Mouse (Mus musculus): ENCODE measurements around the gene Scrn1.

Scrn1 gene

DNA sequence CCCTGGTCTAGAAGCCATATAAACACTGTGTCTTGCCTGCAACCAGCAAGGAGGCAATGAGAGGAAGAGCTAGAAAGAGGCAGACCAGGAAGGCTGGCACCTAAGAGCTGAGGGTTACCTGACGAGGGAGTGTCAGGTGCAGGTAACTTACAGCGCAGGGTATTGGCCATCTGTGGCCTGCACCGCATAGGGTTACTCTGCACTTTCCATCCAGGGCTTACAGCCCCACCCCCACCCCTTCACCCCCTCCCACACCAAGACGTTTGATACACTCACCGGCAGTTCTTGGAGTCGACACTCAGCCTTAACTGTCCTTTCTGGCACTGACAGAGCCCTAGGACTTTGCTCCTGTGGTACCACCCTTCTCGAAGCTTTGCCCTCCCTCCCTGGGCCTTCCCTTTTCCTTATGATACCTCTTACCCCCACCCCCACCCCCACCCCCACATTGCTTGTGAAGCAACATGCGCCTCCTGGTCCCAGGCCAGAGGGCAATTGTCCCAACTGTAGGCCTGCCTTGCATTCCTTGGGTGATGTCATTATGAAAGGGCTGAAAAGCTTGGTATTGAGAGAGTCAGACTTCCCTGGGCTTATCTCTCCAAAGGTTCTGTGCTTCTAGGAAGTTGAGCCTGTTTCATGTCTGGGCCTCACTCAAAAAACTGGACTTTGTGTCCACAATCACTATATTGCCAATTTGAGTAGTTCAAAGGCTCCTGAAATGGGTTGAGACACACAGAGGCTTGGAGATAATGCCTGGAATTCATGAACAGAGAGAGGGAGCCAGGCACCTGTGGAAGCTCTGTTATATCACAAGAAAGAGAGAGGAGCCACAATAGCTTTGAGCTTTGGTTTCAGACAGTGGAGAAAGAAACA is 93.2 kb downstream of the Scrn1 start:
- Histone ChIP-seq H3K4me1 (replicated peaks; ENCODE audit: low read depth, low read length) (0 out of 2 replicates have a peak, but pooled peaks cover 5% of the 10 kb centered on the region), H3K27me3 (ENCODE audit: insufficient read depth, low read length) (0 out of 2 replicates have a peak, but pooled peaks cover 5% of the 10 kb centered on the region), H3K36me3 (ENCODE audit: insufficient read depth, low read length) (no peaks in the 10 kb centered on the region), H3K4me3 (replicated peaks; ENCODE audit: low read length) (no peak overlapping the region), H3K9me3 (ENCODE audit: low read length) (no peaks in the 10 kb centered on the region)
- no peak for TF ChIP-seq NANOG (IDR thresholded peaks at IDR 0.05; ENCODE audit: borderline replicate concordance, low read length)

DNA sequence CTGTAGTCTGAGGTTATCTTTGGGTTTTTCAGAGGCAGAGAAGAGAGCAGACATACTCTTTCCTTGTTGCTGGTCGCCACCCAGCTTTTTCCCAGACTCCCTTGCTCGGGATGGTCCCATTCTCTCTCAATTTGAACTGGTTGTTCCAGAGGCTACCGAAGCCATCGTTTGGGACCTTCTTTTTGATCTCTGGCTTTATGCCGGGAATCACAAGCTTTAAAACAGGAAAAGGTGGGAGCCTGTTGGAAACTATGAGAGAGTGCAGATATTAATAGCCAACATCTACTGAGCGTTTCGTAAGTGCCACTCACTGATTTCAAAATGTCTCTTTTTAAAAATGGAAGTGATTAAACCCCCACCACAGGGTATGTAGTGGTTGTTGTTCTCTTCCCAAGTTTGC is 94.4 kb downstream of the Scrn1 start:
- TF ChIP-seq NANOG (IDR thresholded peaks at IDR 0.05; ENCODE audit: borderline replicate concordance, low read length) (no peak), CTCF (conservative IDR thresholded peaks at IDR 0.05; ENCODE audit: low read length) (no peak), POU5F1 (IDR thresholded peaks at IDR 0.05; ENCODE audit: borderline replicate concordance, low read length) (no peak)
- H3K4me3 ChIP-seq (replicated peaks; ENCODE audit: low read length), result no peak overlapping the region
- no peaks in the 10 kb centered on the region for H3K9me3 ChIP-seq (ENCODE audit: low read length)
- no peaks in the 10 kb centered on the region for H3K36me3 ChIP-seq (ENCODE audit: insufficient read depth, low read length)
- H3K27me3 ChIP-seq (ENCODE audit: insufficient read depth, low read length), result 0 out of 2 replicates have a peak, but pooled peaks cover 2% of the 10 kb centered on the region
- 0 out of 2 replicates have a peak, but pooled peaks cover 5% of the 10 kb centered on the region for H3K4me1 ChIP-seq (replicated peaks; ENCODE audit: low read depth, low read length)

DNA sequence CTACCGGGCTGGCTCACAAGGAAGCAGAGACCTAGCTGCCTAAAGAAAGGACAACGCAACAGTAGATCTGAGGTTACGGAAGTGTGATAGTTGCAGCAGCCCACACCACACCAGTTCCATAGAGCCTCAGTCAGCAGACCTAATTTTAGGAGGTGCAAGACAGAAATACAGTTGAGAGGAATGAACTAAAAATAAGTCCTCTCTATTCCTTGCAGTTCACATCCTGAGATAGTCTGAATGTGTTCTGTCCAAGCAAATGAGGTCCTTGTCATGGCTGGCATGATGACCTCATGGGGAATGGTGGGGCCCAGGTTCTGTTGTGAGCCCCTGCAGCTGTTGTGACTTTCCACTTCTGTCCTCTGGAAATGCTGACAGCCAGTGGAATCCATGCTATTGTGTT is 98.9 kb downstream of the Scrn1 start:
- no peaks in the 10 kb centered on the region for H3K36me3 ChIP-seq (ENCODE audit: insufficient read depth, low read length)
- no peaks in the 10 kb centered on the region for H3K4me1 ChIP-seq (replicated peaks; ENCODE audit: low read depth, low read length)
- 0 out of 2 replicates have a peak, but pooled peaks cover under 1% of the 10 kb centered on the region for H3K27me3 ChIP-seq (ENCODE audit: insufficient read depth, low read length)
- no peak overlapping the region for H3K4me3 ChIP-seq (replicated peaks; ENCODE audit: low read length)
- H3K9me3 ChIP-seq (ENCODE audit: low read length), result no peaks in the 10 kb centered on the region
- no peak for TF ChIP-seq CTCF (conservative IDR thresholded peaks at IDR 0.05; ENCODE audit: low read length)
- TF ChIP-seq NANOG (IDR thresholded peaks at IDR 0.05; ENCODE audit: borderline replicate concordance, low read length), result no peak
- no peak for TF ChIP-seq POU5F1 (IDR thresholded peaks at IDR 0.05; ENCODE audit: borderline replicate concordance, low read length)

DNA sequence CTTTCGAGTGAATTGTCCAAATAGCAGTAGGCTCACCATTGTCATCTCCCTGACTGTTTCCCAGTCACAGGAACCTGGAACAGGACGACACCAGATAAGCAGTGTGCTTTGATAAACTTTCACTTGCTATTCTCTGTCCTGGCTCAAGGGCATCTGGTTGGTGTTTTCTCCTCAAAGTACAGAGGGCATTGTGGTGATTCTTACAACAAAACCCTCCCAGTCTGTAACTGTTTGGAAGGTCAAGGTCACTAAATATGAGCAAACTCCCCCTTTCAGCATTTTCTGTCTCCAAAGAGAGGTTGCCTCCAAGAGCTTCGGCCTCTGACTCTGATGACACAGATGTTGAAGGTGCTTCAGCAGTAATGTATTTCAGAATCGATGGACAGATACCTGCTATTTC is 101.4 kb downstream of the Scrn1 start:
- TF ChIP-seq CTCF (conservative IDR thresholded peaks at IDR 0.05; ENCODE audit: low read length), result no peak
- TF ChIP-seq POU5F1 (IDR thresholded peaks at IDR 0.05; ENCODE audit: borderline replicate concordance, low read length), result no peak
- no peak for TF ChIP-seq NANOG (IDR thresholded peaks at IDR 0.05; ENCODE audit: borderline replicate concordance, low read length)
- no peaks in the 10 kb centered on the region for H3K9me3 ChIP-seq (ENCODE audit: low read length)
- no peaks in the 10 kb centered on the region for H3K36me3 ChIP-seq (ENCODE audit: insufficient read depth, low read length)
- peaks cover 2% of the 10 kb centered on the region; the same call in 1 of the 2 replicates for H3K27me3 ChIP-seq (ENCODE audit: insufficient read depth, low read length)
- no peaks in the 10 kb centered on the region for H3K4me1 ChIP-seq (replicated peaks; ENCODE audit: low read depth, low read length)
- H3K4me3 ChIP-seq (replicated peaks; ENCODE audit: low read length), result no peak overlapping the region

DNA sequence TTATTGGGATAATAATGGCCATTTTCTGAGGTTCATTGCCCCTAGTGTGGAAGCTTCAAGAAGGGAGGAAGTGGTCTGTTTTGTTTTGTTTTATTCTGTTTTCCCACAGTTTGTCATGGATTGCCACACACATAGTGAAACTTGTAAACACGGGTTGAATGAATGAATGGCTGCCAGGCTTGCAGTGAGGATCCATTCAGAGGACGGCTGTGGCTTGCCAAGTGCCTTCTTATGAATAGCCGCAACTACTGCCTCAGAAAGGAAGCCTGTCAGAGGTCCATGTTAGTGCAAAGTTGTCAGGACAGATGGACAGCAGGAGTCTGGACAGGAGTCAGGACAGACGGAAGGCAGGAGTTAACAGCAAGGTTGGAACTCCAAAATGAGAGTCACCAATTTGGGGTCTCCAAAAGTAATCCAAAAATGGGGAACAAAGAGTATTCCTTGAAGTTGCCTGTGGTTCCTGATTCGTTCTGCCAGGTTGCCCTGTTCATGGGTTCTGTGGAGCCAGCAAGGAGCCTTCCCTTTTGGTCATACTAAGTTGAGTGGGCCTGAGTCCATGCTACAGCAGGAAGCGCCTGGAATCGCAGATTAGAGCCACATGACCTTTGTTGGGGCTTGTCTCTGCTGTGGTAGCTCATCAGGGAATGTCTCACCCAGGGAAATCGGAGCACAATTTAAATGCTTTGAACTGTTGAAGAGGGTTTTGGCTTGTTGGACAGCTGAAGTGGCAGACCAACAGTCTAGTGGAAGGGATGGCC is 102.4 kb downstream of the Scrn1 start:
- H3K36me3 ChIP-seq (ENCODE audit: insufficient read depth, low read length), result no peaks in the 10 kb centered on the region

DNA sequence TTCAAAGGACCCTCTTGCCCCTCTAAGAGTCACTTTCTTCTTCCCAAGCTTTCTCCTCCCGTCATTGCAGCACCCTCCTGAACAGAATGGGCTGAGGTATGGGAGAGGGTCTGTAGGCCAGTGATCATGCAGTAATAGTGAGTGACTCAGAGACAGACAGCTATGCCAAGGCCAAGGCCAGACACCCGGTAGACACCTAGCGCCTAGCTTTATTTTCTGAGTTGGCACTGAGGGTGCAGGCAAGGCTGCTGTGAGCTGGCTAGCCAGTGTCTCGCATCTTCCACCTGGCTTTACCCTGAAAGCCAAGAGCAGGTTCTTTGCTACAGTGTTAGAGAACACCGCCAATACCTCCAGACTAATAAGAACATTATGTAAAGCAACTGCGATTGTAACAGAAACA is 103.5 kb downstream of the Scrn1 start:
- H3K36me3 ChIP-seq (ENCODE audit: insufficient read depth, low read length), result no peaks in the 10 kb centered on the region
- TF ChIP-seq NANOG (IDR thresholded peaks at IDR 0.05; ENCODE audit: borderline replicate concordance, low read length) (no peak), POU5F1 (IDR thresholded peaks at IDR 0.05; ENCODE audit: borderline replicate concordance, low read length) (no peak), CTCF (conservative IDR thresholded peaks at IDR 0.05; ENCODE audit: low read length) (no peak)

More for the DNA sequence above, 102.4 kb downstream of the Scrn1 start:
- H3K4me3 ChIP-seq (replicated peaks; ENCODE audit: low read length), result no peak overlapping the region
- no peak for TF ChIP-seq CTCF (conservative IDR thresholded peaks at IDR 0.05; ENCODE audit: low read length)
- TF ChIP-seq NANOG (IDR thresholded peaks at IDR 0.05; ENCODE audit: borderline replicate concordance, low read length), result no peak
- no peak for TF ChIP-seq POU5F1 (IDR thresholded peaks at IDR 0.05; ENCODE audit: borderline replicate concordance, low read length)
- peaks cover 2% of the 10 kb centered on the region; the same call in 1 of the 2 replicates for H3K27me3 ChIP-seq (ENCODE audit: insufficient read depth, low read length)
- H3K4me1 ChIP-seq (replicated peaks; ENCODE audit: low read depth, low read length), result no peaks in the 10 kb centered on the region
- no peaks in the 10 kb centered on the region for H3K9me3 ChIP-seq (ENCODE audit: low read length)

DNA sequence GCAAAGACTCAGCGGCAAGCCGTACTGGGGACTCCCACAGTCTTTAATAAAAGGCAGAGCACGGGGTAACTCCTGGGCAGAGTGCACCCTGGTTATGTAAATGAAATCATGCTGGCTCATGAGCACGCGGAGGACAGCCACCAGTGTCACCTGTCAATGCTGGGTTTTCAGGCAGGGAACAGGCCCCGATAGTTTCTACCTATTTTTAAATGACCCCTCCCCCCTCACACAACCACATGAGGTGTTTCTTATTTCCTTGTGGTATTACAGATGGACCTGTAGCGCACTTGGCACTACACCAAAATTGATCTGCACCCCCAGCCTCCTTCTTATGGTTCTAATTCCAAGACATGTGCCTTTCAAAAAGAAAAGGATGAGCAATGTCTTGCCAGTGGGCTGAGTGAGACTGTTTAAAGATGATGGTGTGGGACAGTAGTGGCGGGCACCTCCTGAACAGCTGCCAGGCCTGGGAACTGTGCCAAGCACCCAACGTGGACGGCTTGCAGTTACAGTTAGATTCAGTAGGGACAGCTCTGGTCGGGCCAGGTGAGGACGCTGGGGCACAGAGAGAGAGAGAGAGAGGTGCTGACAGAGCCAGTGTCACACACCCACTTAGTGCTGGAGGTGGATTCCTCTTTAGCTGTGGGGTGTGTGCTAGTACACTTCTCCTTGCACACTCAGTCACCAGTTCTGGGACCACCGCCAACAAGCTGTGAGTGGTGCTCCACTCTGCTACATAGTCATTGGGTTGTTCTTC is 105.2 kb downstream of the Scrn1 start:
- Histone ChIP-seq H3K36me3 (ENCODE audit: insufficient read depth, low read length) (no peaks in the 10 kb centered on the region), H3K4me1 (replicated peaks; ENCODE audit: low read depth, low read length) (no peaks in the 10 kb centered on the region), H3K4me3 (replicated peaks; ENCODE audit: low read length) (no peak overlapping the region), H3K9me3 (ENCODE audit: low read length) (no peaks in the 10 kb centered on the region), H3K27me3 (ENCODE audit: insufficient read depth, low read length) (peaks cover 2% of the 10 kb centered on the region; the same call in 1 of the 2 replicates)
- TF ChIP-seq POU5F1 (IDR thresholded peaks at IDR 0.05; ENCODE audit: borderline replicate concordance, low read length), result no peak
- no peak for TF ChIP-seq NANOG (IDR thresholded peaks at IDR 0.05; ENCODE audit: borderline replicate concordance, low read length)
- TF ChIP-seq CTCF (conservative IDR thresholded peaks at IDR 0.05; ENCODE audit: low read length), result no peak

More for the DNA sequence above, 103.5 kb downstream of the Scrn1 start:
- Histone ChIP-seq H3K27me3 (ENCODE audit: insufficient read depth, low read length) (peaks cover 2% of the 10 kb centered on the region; the same call in 1 of the 2 replicates), H3K4me1 (replicated peaks; ENCODE audit: low read depth, low read length) (no peaks in the 10 kb centered on the region), H3K9me3 (ENCODE audit: low read length) (no peaks in the 10 kb centered on the region), H3K4me3 (replicated peaks; ENCODE audit: low read length) (no peak overlapping the region)
